Mouse (Mus musculus): Measurements from ENCODE around the gene Slc50a1. TPM values are rescaled to one million over a fixed set of nuclear protein-coding genes. Genes with fewer than 3 reads are reported as not detected.

Slc50a1 gene
- total and polyA plus RNA-seq, 3 experiments: 41.8 to 56.0 (median 50.9) TPM

- DNase-seq (ENCODE audit: extremely low read depth): no peak
- in situ Hi-C loops (cut with MboI; ENCODE audit: low pct_ligation_motif_present, low pct_unique_long_range_greater_than_20kb, low sequenced_read_pairs): loop anchor here (5.0 kb wide), 2 partner anchors 38 to 52 kb away; no protein-coding TSS in a partner anchor
- H3K36me3 ChIP-seq (replicated peaks in 1 of 2; ENCODE audit: control insufficient read depth in 1 of 2, insufficient read depth in 1 of 2, low read length in 1 of 2): peaks cover 22 to 41% of the 10 kb centered on the region in 2 experiments
These were observed 25.2 kb downstream of the Slc50a1 start for GRCm38 (mm10) chr3:89244982-89245687.

GRCm38 (mm10) chr3:89244158-89244981 is 26.0 kb downstream of the Slc50a1 start:
- TF ChIP-seq CTCF (conservative IDR thresholded peaks at IDR 0.05 in 1 of 2, IDR thresholded peaks at IDR 0.05 in 1 of 2; ENCODE audit: low read depth in 2 of 2, low read length in 2 of 2): peak in 1 of 2 experiments; percentile 37; a peak in 2 of 4 replicates
- TF ChIP-seq CHD1 (IDR thresholded peaks at IDR 0.05; ENCODE audit: low read depth, low read length): no peak
- no peaks in the 10 kb centered on the region for H3K9me3 ChIP-seq (replicated peaks; ENCODE audit: low read length)
- H3K27ac ChIP-seq (ENCODE audit: insufficient read depth, low read depth): no peak overlapping the region
- H3K36me3 ChIP-seq (replicated peaks in 1 of 2; ENCODE audit: control insufficient read depth in 1 of 2, insufficient read depth in 1 of 2, low read length in 1 of 2): peaks cover 16 to 37% of the 10 kb centered on the region in 2 experiments
- H3K79me2 ChIP-seq (replicated peaks; ENCODE audit: control insufficient read depth, extremely low read depth, insufficient read depth, poor library complexity, severe bottlenecking): peaks cover 17% of the 10 kb centered on the region
- H3K9ac ChIP-seq (ENCODE audit: insufficient read depth, low read depth): peak overlapping the region; percentile 24; the same call in 1 of the 2 replicates
- DNase-seq (ENCODE audit: extremely low read depth): no peak
- peak overlapping the region; percentile 87; the same call in 1 of the 2 replicates for H3K4me2 ChIP-seq (ENCODE audit: insufficient read depth, low read depth, poor library complexity, severe bottlenecking)
- dilution Hi-C loops (cut with MboI; ENCODE audit: extremely low pct_ligation_motif_present, extremely low pct_unique_long_range_greater_than_20kb, low sequenced_read_pairs): no loop called here
- peak overlapping the region; percentile 42 to 48 (median 48) for H3K4me3 ChIP-seq (replicated peaks in 1 of 3; ENCODE audit: low read depth in 2 of 3, low read length in 2 of 3, poor library complexity in 1 of 3)
- peaks cover 3 to 54% of the 10 kb centered on the region in 2 experiments; a peak in 2 of 4 replicates for H3K4me1 ChIP-seq (ENCODE audit: control insufficient read depth in 1 of 2, insufficient read depth in 2 of 2)
- no peaks in the 10 kb centered on the region for H3K27me3 ChIP-seq (replicated peaks)
- in situ Hi-C loops (cut with MboI; ENCODE audit: low pct_ligation_motif_present, low pct_unique_long_range_greater_than_20kb, low sequenced_read_pairs): loop anchor here (5.0 kb wide), 1 partner anchor 37 kb away; no protein-coding TSS in a partner anchor

More at GRCm38 (mm10) chr3:89244982-89245687, 25.2 kb downstream of the Slc50a1 start:
- no peaks in the 10 kb centered on the region for H3K27me3 ChIP-seq (replicated peaks)
- H3K4me2 ChIP-seq (ENCODE audit: insufficient read depth, low read depth, poor library complexity, severe bottlenecking): peak overlapping the region; percentile 87
- peaks cover 17% of the 10 kb centered on the region for H3K79me2 ChIP-seq (replicated peaks; ENCODE audit: control insufficient read depth, extremely low read depth, insufficient read depth, poor library complexity, severe bottlenecking)
- H3K9ac ChIP-seq (ENCODE audit: insufficient read depth, low read depth): peak overlapping the region; percentile 55
- H3K9me3 ChIP-seq (replicated peaks; ENCODE audit: low read length): no peaks in the 10 kb centered on the region
- H3K4me3 ChIP-seq (replicated peaks in 1 of 3; ENCODE audit: low read depth in 2 of 3, low read length in 2 of 3, poor library complexity in 1 of 3): peak overlapping the region; percentile 63 to 84 (median 80)
- TF ChIP-seq EP300 (IDR thresholded peaks at IDR 0.05; ENCODE audit: low read length) (no peak), CTCF (conservative IDR thresholded peaks at IDR 0.05 in 1 of 2, IDR thresholded peaks at IDR 0.05 in 1 of 2; ENCODE audit: low read depth in 2 of 2, low read length in 2 of 2) (no peak), NELFE (IDR thresholded peaks at IDR 0.05; ENCODE audit: low read depth, low read length) (no peak), RCOR1 (conservative IDR thresholded peaks at IDR 0.05; ENCODE audit: low read depth, low read length) (no peak), JUN (IDR thresholded peaks at IDR 0.05; ENCODE audit: insufficient read depth, low read depth, low read length) (no peak), MEF2A (IDR thresholded peaks at IDR 0.05; ENCODE audit: borderline replicate concordance, low read depth, low read length) (0 out of 2 replicates have a peak, but pooled peaks have one; percentile 3), UBTF (IDR thresholded peaks at IDR 0.05; ENCODE audit: low read depth, low read length) (no peak), MYC (IDR thresholded peaks at IDR 0.05; ENCODE audit: low read depth, low read length) (no peak), GABPA (IDR thresholded peaks at IDR 0.05; ENCODE audit: insufficient replicate concordance, low read depth, low read length) (no peak), TCF12 (IDR thresholded peaks at IDR 0.05; ENCODE audit: low read depth, low read length) (0 out of 2 replicates have a peak, but pooled peaks have one; percentile 16), ELF1 (IDR thresholded peaks at IDR 0.05; ENCODE audit: low read depth, low read length) (no peak), SMC3 (IDR thresholded peaks at IDR 0.05; ENCODE audit: low read depth, low read length) (no peak)
- no peak overlapping the region for H3K27ac ChIP-seq (ENCODE audit: insufficient read depth, low read depth)
- dilution Hi-C loops (cut with MboI; ENCODE audit: extremely low pct_ligation_motif_present, extremely low pct_unique_long_range_greater_than_20kb, low sequenced_read_pairs): no loop called here
- peaks cover 3 to 58% of the 10 kb centered on the region in 2 experiments; a peak in 2 of 4 replicates for H3K4me1 ChIP-seq (ENCODE audit: control insufficient read depth in 1 of 2, insufficient read depth in 2 of 2)

Measured in CH12.LX (cell line).